Mouse (Mus musculus) CH12.LX (cell line): Measurements from ENCODE around the gene Kcnk7.

Experiments used
- CHD2 ChIP-seq: IDR thresholded peaks from 2 replicates; pipeline ENCODE4 v1.6.1; 2011; ENCODE audit warnings: low read length, improper control_type of control experiment
- CTCF ChIP-seq, 2 experiments: IDR thresholded peaks in 1 of 2; conservative IDR thresholded peaks in 1 of 2; 2 replicates each; pipeline ENCODE4 v1.5.1; 2011 to 2012; ENCODE audit warnings: low read depth in 2 of 2, low read length in 2 of 2, improper control_type of control experiment in 1 of 2, inconsistent platforms in 1 of 2, mild to moderate bottlenecking in 1 of 2, moderate library complexity in 1 of 2
- E2F4 ChIP-seq: IDR thresholded peaks from 2 replicates; pipeline ENCODE4 v1.6.1; 2011; ENCODE audit warnings: low read depth, low read length, improper control_type of control experiment; ENCODE audit not compliant: insufficient replicate concordance
- ELF1 ChIP-seq: IDR thresholded peaks from 2 replicates; pipeline ENCODE4 v1.6.1; 2014; ENCODE audit warnings: low read depth, mild to moderate bottlenecking, inconsistent platforms, low read length, improper control_type of control experiment
- POLR2A ChIP-seq: IDR thresholded peaks from 2 replicates; pipeline ENCODE4 v1.6.1; 2011; ENCODE audit warnings: low read depth, mild to moderate bottlenecking, improper control_type of control experiment, low read length
- RCOR1 ChIP-seq: conservative IDR thresholded peaks from 2 replicates; pipeline ENCODE4 v1.6.1; 2012; ENCODE audit warnings: low read depth, mild to moderate bottlenecking, inconsistent platforms, low read length, improper control_type of control experiment
- ZC3H11A ChIP-seq: IDR thresholded peaks from 2 replicates; pipeline ENCODE4 v1.6.1; 2012; ENCODE audit warnings: low read depth, mild to moderate bottlenecking, inconsistent platforms, low read length, improper control_type of control experiment
- ZNF384 ChIP-seq: IDR thresholded peaks from 2 replicates; pipeline ENCODE4 v1.6.1; 2012; ENCODE audit warnings: low read depth, low read length, improper control_type of control experiment, inconsistent platforms

GRCm38 (mm10) chr19:5710581-5710980 is 6.4 kb downstream of the Kcnk7 start:
- TF ChIP-seq POLR2A (no peak), CTCF (conservative IDR thresholded peaks at IDR 0.05 in 1 of 2, IDR thresholded peaks at IDR 0.05 in 1 of 2; ENCODE audit: low read depth in 2 of 2, low read length in 2 of 2) (no peak), ZC3H11A (no peak), CHD2 (no peak), ZNF384 (no peak), ELF1 (no peak), RCOR1 (no peak), E2F4 (no peak)
